Mouse (Mus musculus) midbrain, embryonic 13.5 days (tissue): ENCODE measurements at regions not wholly inside any gene's neighbourhood (a gene's known extent, or its start where the extent isn't known, plus 50 kb on each side); places are given as distances from the start of the nearest gene placed in this dataset.

Source experiments
- ATAC-seq: fragments of 200-750 bp; cut with Nextera tagmentation; 2 replicates; pipeline ENCODE4 v1.8.0; 2017; ENCODE audit warnings: mild to moderate bottlenecking, moderate TSS enrichment, moderate library complexity
- H3K27ac ChIP-seq: fragments of 300-500 bp; sonication (generic); 2 replicates; pipeline ENCODE4 v1.5.1; 2015; ENCODE audit warnings: inconsistent platforms, mild to moderate bottlenecking, moderate library complexity
- H3K27me3 ChIP-seq: fragments of 300-500 bp; sonication (generic); 2 replicates; pipeline ENCODE4 v1.6.1; 2015; ENCODE audit warnings: mild to moderate bottlenecking, inconsistent platforms
- H3K36me3 ChIP-seq: fragments of 300-500 bp; sonication (generic); 2 replicates; pipeline ENCODE4 v1.6.1; 2015; ENCODE audit warnings: mild to moderate bottlenecking, inconsistent platforms
- H3K4me1 ChIP-seq: fragments of 300-500 bp; sonication (generic); replicated peaks from 2 replicates; pipeline ENCODE4 v1.6.1; 2015; ENCODE audit warnings: inconsistent platforms
- H3K4me2 ChIP-seq: fragments of 300-500 bp; sonication (generic); replicated peaks from 2 replicates; pipeline ENCODE4 v1.6.1; 2015; ENCODE audit warnings: moderate library complexity, mild to moderate bottlenecking, inconsistent platforms
- H3K4me3 ChIP-seq: fragments of 300-500 bp; sonication (generic); replicated peaks from 2 replicates; pipeline ENCODE4 v1.5.1; 2015; ENCODE audit warnings: mild to moderate bottlenecking, inconsistent platforms
- H3K9ac ChIP-seq: fragments of 300-500 bp; sonication (generic); replicated peaks from 2 replicates; pipeline ENCODE4 v1.6.1; 2015; ENCODE audit warnings: mild to moderate bottlenecking, inconsistent platforms
- H3K9me3 ChIP-seq: fragments of 300-500 bp; sonication (generic); 2 replicates; pipeline ENCODE4 v1.6.1; 2016; ENCODE audit warnings: mild to moderate bottlenecking, inconsistent platforms
- WGBS: fragments of 180-500 bp; shearing (Covaris S2); methylation state at CpG from one replicate; pipeline ENCODE4 v1.1.7; 2015; 5-methylcytosine and 5-hydroxymethylcytosine counted together

GRCm38 (mm10) chr15:63603100-63603714 is 241.8 kb downstream of the Gsdmc2 start:
- no peak overlapping the region for H3K4me2 ChIP-seq
- WGBS = 88% methylated on average over 8 of the region's 8 CpGs
- no peaks in the 10 kb centered on the region for H3K27me3 ChIP-seq
- H3K4me3 ChIP-seq = no peak overlapping the region
- H3K27ac ChIP-seq = no peak overlapping the region
- ATAC-seq = no peak
- H3K9me3 ChIP-seq = no peaks in the 10 kb centered on the region
- H3K36me3 ChIP-seq = no peaks in the 10 kb centered on the region
- no peaks in the 10 kb centered on the region for H3K4me1 ChIP-seq
- H3K9ac ChIP-seq = no peak overlapping the region

GRCm38 (mm10) chr15:63601543-63601942 is 243.4 kb downstream of the Gsdmc2 start:
- no peak overlapping the region for H3K27ac ChIP-seq
- H3K4me3 ChIP-seq = no peak overlapping the region
- H3K4me1 ChIP-seq = no peaks in the 10 kb centered on the region
- no peak overlapping the region for H3K4me2 ChIP-seq
- no peaks in the 10 kb centered on the region for H3K9me3 ChIP-seq
- H3K36me3 ChIP-seq = no peaks in the 10 kb centered on the region
- peak; percentile 86 for ATAC-seq
- no peaks in the 10 kb centered on the region for H3K27me3 ChIP-seq
- no peak overlapping the region for H3K9ac ChIP-seq
- 51% methylated on average over 5 of the region's 5 CpGs for WGBS

GRCm38 (mm10) chr15:63592758-63593463 is 252.1 kb downstream of the Gsdmc2 start:
- no peaks in the 10 kb centered on the region for H3K9me3 ChIP-seq
- no peaks in the 10 kb centered on the region for H3K27me3 ChIP-seq
- no peak overlapping the region for H3K27ac ChIP-seq
- H3K4me3 ChIP-seq = no peak overlapping the region
- H3K4me1 ChIP-seq = no peaks in the 10 kb centered on the region
- ATAC-seq = no peak
- no peaks in the 10 kb centered on the region for H3K36me3 ChIP-seq
- no peak overlapping the region for H3K4me2 ChIP-seq
- no peak overlapping the region for H3K9ac ChIP-seq
- 92% methylated on average over 5 of the region's 5 CpGs for WGBS

GRCm38 (mm10) chr15:63559293-63559692 is 285.7 kb downstream of the Gsdmc2 start:
- 82% methylated on average over 2 of the region's 2 CpGs for WGBS
- Histone ChIP-seq H3K9ac (no peak overlapping the region), H3K27ac (no peak overlapping the region), H3K9me3 (no peaks in the 10 kb centered on the region), H3K4me3 (no peak overlapping the region), H3K4me2 (no peak overlapping the region), H3K36me3 (no peaks in the 10 kb centered on the region), H3K27me3 (no peaks in the 10 kb centered on the region), H3K4me1 (no peaks in the 10 kb centered on the region)
- ATAC-seq = no peak

GRCm38 (mm10) chr15:63558691-63559090 is 286.3 kb downstream of the Gsdmc2 start:
- Histone ChIP-seq H3K36me3 (no peaks in the 10 kb centered on the region), H3K9me3 (no peaks in the 10 kb centered on the region), H3K9ac (no peak overlapping the region), H3K4me1 (no peaks in the 10 kb centered on the region), H3K27me3 (no peaks in the 10 kb centered on the region), H3K4me2 (no peak overlapping the region), H3K27ac (no peak overlapping the region), H3K4me3 (no peak overlapping the region)
- 89% methylated on average over 1 of the region's 1 CpGs for WGBS
- no peak for ATAC-seq

GRCm38 (mm10) chr15:63557816-63558215 is 287.2 kb downstream of the Gsdmc2 start:
- Histone ChIP-seq H3K27me3 (no peaks in the 10 kb centered on the region), H3K4me1 (no peaks in the 10 kb centered on the region), H3K4me3 (no peak overlapping the region), H3K9me3 (no peaks in the 10 kb centered on the region), H3K36me3 (no peaks in the 10 kb centered on the region), H3K9ac (no peak overlapping the region), H3K27ac (no peak overlapping the region), H3K4me2 (no peak overlapping the region)
- WGBS = 87% methylated on average over 3 of the region's 3 CpGs
- ATAC-seq = no peak

GRCm38 (mm10) chr15:63553597-63553996 is 291.4 kb downstream of the Gsdmc2 start:
- H3K27me3 ChIP-seq = no peaks in the 10 kb centered on the region
- H3K36me3 ChIP-seq = no peaks in the 10 kb centered on the region
- H3K4me1 ChIP-seq = no peaks in the 10 kb centered on the region
- no peak overlapping the region for H3K4me3 ChIP-seq
- no peak for ATAC-seq
- no peaks in the 10 kb centered on the region for H3K9me3 ChIP-seq
- 72% methylated on average over 5 of the region's 5 CpGs for WGBS
- no peak overlapping the region for H3K9ac ChIP-seq
- H3K27ac ChIP-seq = no peak overlapping the region
- no peak overlapping the region for H3K4me2 ChIP-seq

- H3K4me3 ChIP-seq = peak overlapping the region; percentile 18; the same call in 1 of the 2 replicates
- no peak overlapping the region for H3K9ac ChIP-seq
- WGBS = 17% methylated on average over 12 of the region's 12 CpGs
- ATAC-seq = peak; percentile 90
- H3K9me3 ChIP-seq = no peaks in the 10 kb centered on the region
- H3K4me2 ChIP-seq = peak overlapping the region; percentile 47
- H3K27ac ChIP-seq = peak overlapping the region; percentile 21; the same call in 1 of the 2 replicates
- peaks cover 15% of the 10 kb centered on the region for H3K27me3 ChIP-seq
- H3K4me1 ChIP-seq = peaks cover 20% of the 10 kb centered on the region
- H3K36me3 ChIP-seq = no peaks in the 10 kb centered on the region
Observed at GRCm38 (mm10) chr15:63532337-63533055, 312.5 kb downstream of the Gsdmc2 start.

GRCm38 (mm10) chr15:63527318-63527717 is 317.7 kb downstream of the Gsdmc2 start:
- Histone ChIP-seq H3K4me1 (peaks cover 8% of the 10 kb centered on the region), H3K4me3 (no peak overlapping the region), H3K27me3 (peaks cover 12% of the 10 kb centered on the region), H3K36me3 (no peaks in the 10 kb centered on the region), H3K9me3 (no peaks in the 10 kb centered on the region), H3K9ac (no peak overlapping the region), H3K27ac (no peak overlapping the region), H3K4me2 (no peak overlapping the region)
- WGBS = 94% methylated on average over 2 of the region's 2 CpGs
- no peak for ATAC-seq

GRCm38 (mm10) chr15:63526820-63527219 is 318.2 kb downstream of the Gsdmc2 start:
- Histone ChIP-seq H3K27ac (no peak overlapping the region), H3K4me1 (peaks cover 3% of the 10 kb centered on the region), H3K9me3 (no peaks in the 10 kb centered on the region), H3K36me3 (no peaks in the 10 kb centered on the region), H3K4me3 (no peak overlapping the region), H3K27me3 (peaks cover 12% of the 10 kb centered on the region), H3K9ac (no peak overlapping the region), H3K4me2 (no peak overlapping the region)
- ATAC-seq = no peak
- WGBS = 91% methylated on average over 2 of the region's 2 CpGs

- Histone ChIP-seq H3K36me3 (no peaks in the 10 kb centered on the region), H3K27me3 (no peaks in the 10 kb centered on the region), H3K9ac (no peak overlapping the region), H3K4me3 (no peak overlapping the region), H3K9me3 (no peaks in the 10 kb centered on the region), H3K4me2 (no peak overlapping the region), H3K4me1 (no peaks in the 10 kb centered on the region), H3K27ac (no peak overlapping the region)
- no peak for ATAC-seq
- 77% methylated on average over 3 of the region's 3 CpGs for WGBS
Observed at GRCm38 (mm10) chr15:63517301-63517700, 327.7 kb downstream of the Gsdmc2 start.

GRCm38 (mm10) chr15:63500453-63500852 is 344.5 kb downstream of the Gsdmc2 start:
- 31% methylated on average over 1 of the region's 1 CpGs for WGBS
- no peak overlapping the region for H3K4me3 ChIP-seq
- H3K9ac ChIP-seq = no peak overlapping the region
- no peaks in the 10 kb centered on the region for H3K27me3 ChIP-seq
- H3K36me3 ChIP-seq = no peaks in the 10 kb centered on the region
- H3K4me2 ChIP-seq = no peak overlapping the region
- no peak for ATAC-seq
- no peaks in the 10 kb centered on the region for H3K4me1 ChIP-seq
- H3K9me3 ChIP-seq = no peaks in the 10 kb centered on the region
- no peak overlapping the region for H3K27ac ChIP-seq
